30 mouse cellular contexts compared by ENCODE assay signal in the genomic region with DNA sequence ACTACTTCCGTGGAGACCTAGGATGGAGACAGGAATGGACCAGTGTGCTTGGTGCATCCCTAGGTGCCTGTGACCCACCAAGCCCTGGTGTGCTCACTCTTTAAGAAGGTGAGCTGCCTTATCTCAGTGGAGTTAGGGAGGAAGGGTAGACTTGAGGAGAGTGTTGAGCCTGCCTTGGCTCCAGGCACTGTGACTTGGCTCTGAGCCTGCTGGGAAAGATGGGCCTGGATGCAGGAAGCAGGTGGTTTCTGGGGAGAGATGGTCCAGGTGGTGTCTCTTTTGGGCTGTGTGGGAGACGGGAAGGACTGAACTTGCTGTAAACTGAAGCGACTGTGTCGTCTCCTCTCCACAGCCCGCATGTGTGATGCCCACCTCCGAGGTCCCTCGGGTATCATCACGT. TPM values are rescaled to one million over a fixed set of nuclear protein-coding genes. Genes with fewer than 3 reads are reported as not detected.
DNase-seq lines count a peak whose midpoint lies in the region; ATAC-seq lines count a peak whose summit lies in the region.
"Had no signal": no experiment of that assay in that cellular context is flagged by ENCODE, and none has a peak within 500 bp of the region (broad histone marks: within the 10 kb centered on the region; RNA-seq: fewer than 3 reads in every experiment).

No protein-coding gene starts in this region.

- H3K4me1 ChIP-seq in forebrain, embryonic 11.5 days (replicated peaks; ENCODE audit: control insufficient read depth, insufficient read depth, low read length) = no peaks in the 10 kb centered on the region
- H3K4me1 ChIP-seq: forebrain, embryonic 10.5 days; hindbrain, embryonic 13.5 days; intestine, embryonic 15.5 days had no signal

- H3K4me3 ChIP-seq in forebrain, embryonic 11.5 days (ENCODE audit: low read depth, low read length) = no peak overlapping the region
- H3K4me3 ChIP-seq: forebrain, embryonic 10.5 days; gastrocnemius, adult 2 months; hindbrain, embryonic 13.5 days; intestine, embryonic 15.5 days had no signal

- H3K27me3 ChIP-seq in forebrain, embryonic 11.5 days (ENCODE audit: control insufficient read depth, insufficient read depth, low read length) = no peaks in the 10 kb centered on the region
- H3K27me3 ChIP-seq: CH12.LX; hindbrain, embryonic 13.5 days; intestine, embryonic 15.5 days; Patski had no signal

- no peak overlapping the region for H3K27ac ChIP-seq in forebrain, embryonic 11.5 days (ENCODE audit: low read depth, low read length)
- H3K27ac ChIP-seq: forebrain, embryonic 10.5 days; gastrocnemius, adult 2 months; hindbrain, embryonic 13.5 days; intestine, embryonic 15.5 days had no signal

- no peaks in the 10 kb centered on the region for H3K9me3 ChIP-seq in forebrain, embryonic 11.5 days (ENCODE audit: control insufficient read depth, low read length)
- H3K9me3 ChIP-seq: forebrain, embryonic 10.5 days; hindbrain, embryonic 13.5 days; intestine, embryonic 15.5 days had no signal

- 93% methylated on average over 8 of the region's 8 CpGs for WGBS in forebrain, embryonic 11.5 days

- no peak overlapping the region for H3K9ac ChIP-seq in forebrain, embryonic 11.5 days (ENCODE audit: low read length)
- H3K9ac ChIP-seq: forebrain, postnatal 0 days; hindbrain, embryonic 13.5 days; intestine, embryonic 15.5 days had no signal

- ATAC-seq in forebrain, embryonic 11.5 days (replicated peaks; ENCODE audit: low FRiP score) = no peak
- ATAC-seq: forebrain, embryonic 14.5 days; forebrain, postnatal 0 days; hindbrain, embryonic 16.5 days; intestine, embryonic 15.5 days; Patski had no signal

- H3K36me3 ChIP-seq in forebrain, embryonic 11.5 days (ENCODE audit: control insufficient read depth, insufficient read depth, low read length) = no peaks in the 10 kb centered on the region
- H3K36me3 ChIP-seq: forebrain, embryonic 10.5 days; G1E; intestine, embryonic 15.5 days had no signal

- H3K4me2 ChIP-seq in forebrain, embryonic 11.5 days (ENCODE audit: low read depth, low read length, severe bottlenecking) = no peak overlapping the region
- H3K4me2 ChIP-seq: heart, embryonic 11.5 days; hindbrain, embryonic 13.5 days; intestine, embryonic 15.5 days had no signal

- DNase-seq in cerebellum, adult 11 months = peak; percentile 25
- DNase-seq in cerebellum, adult 8-10 months = no peak
- peak; percentile 36 for DNase-seq in right cerebral cortex, postnatal 25 days
- no peak for DNase-seq in right cerebral cortex, adult 18-20 months
- DNase-seq in cerebellum, postnatal 10 days = peak; percentile 68 to 71
- peak; percentile 34 to 49 for DNase-seq in cerebellum, postnatal 36 days
- DNase-seq in forebrain, embryonic 11.5 days (ENCODE audit: low spot score) = no peak
- no peak for DNase-seq in kidney, postnatal 10 days
- DNase-seq: adrenal gland, postnatal 10 days; forebrain, postnatal 0 days; gastrocnemius, adult 2 months; gastrocnemius, postnatal 14 days; heart, adult 11 months; kidney, adult 11 months; kidney, adult 9 months had no signal

RNA-seq across cellular contexts. Expression of gene Hmgb4, which starts 45.3 kb away (rescaled TPM):
- polyA plus RNA-seq in forebrain, embryonic 11.5 days (2014; fragmentation: Nextera tagmentation; extraction: Ambion mirVana) = not detected in 2 replicates
- polyA plus RNA-seq: brain, embryonic 14.5 days; embryonic facial prominence, embryonic 11.5 days; embryonic facial prominence, embryonic 14.5 days; forebrain, embryonic 10.5 days; forebrain, embryonic 14.5 days; forebrain, postnatal 0 days; frontal cortex, adult 2 months; G1E; heart, embryonic 11.5 days; heart, embryonic 14.5 days; heart, postnatal 0 days; hindbrain, embryonic 13.5 days; hindbrain, embryonic 16.5 days; intestine, embryonic 15.5 days; Patski had no signal

Comparison
In these comparisons a context has a peak if more than half of its experiments do, and no peak if none do; other contexts are left out.
1. DNase-seq: peak in cerebellum, adult 11 months (single experiment), right cerebral cortex, postnatal 25 days (single experiment), cerebellum, postnatal 10 days (2 of 2) and cerebellum, postnatal 36 days (2 of 2); none in cerebellum, adult 8-10 months (single experiment), right cerebral cortex, adult 18-20 months (single experiment), forebrain, embryonic 11.5 days (single experiment) and kidney, postnatal 10 days (single experiment).